Mouse (Mus musculus): ENCODE results near the gene Mybpc2.

- TF ChIP-seq MYOD1 (IDR thresholded peaks at IDR 0.05; ENCODE audit: control insufficient read depth, insufficient read length, low read depth) (no peak), CTCF (IDR thresholded peaks at IDR 0.05; ENCODE audit: control insufficient read depth, insufficient read depth, insufficient read length) (no peak), USF1 (IDR thresholded peaks at IDR 0.05; ENCODE audit: low read depth) (no peak), FOSL1 (IDR thresholded peaks at IDR 0.05; ENCODE audit: insufficient read depth, low read length, poor library complexity, severe bottlenecking) (no peak), MAX (IDR thresholded peaks at IDR 0.05) (no peak), MYOG (IDR thresholded peaks at IDR 0.05; ENCODE audit: control insufficient read depth, extremely low read depth, insufficient read length) (no peak), CEBPB (IDR thresholded peaks at IDR 0.05; ENCODE audit: low read depth) (no peak)
Measured at GRCm38 (mm10) chr7:44563284-44563683, 38.8 kb upstream of the Mybpc2 start.
